Mouse (Mus musculus) olfactory bulb, adult 2 months (tissue): ENCODE results near the gene Hook2. TPM values are rescaled to one million over a fixed set of nuclear protein-coding genes. Genes with fewer than 3 reads are reported as not detected.
A peak's percentile ranks its signal among the peaks of the same experiment; 100 is the strongest.

Source experiments
- H3K27ac ChIP-seq: fragments of 200-500 bp; 2 replicates; pipeline ENCODE4 v1.5.1; 2012; ENCODE audit warnings: low read depth, low read length; ENCODE audit not compliant: insufficient read depth
- H3K4me1 ChIP-seq: fragments of 200-500 bp; 2 replicates; pipeline ENCODE4 v1.6.1; 2012; ENCODE audit warnings: low read length; ENCODE audit not compliant: control insufficient read depth, insufficient read depth
- H3K4me3 ChIP-seq: fragments of 200-500 bp; 2 replicates; pipeline ENCODE4 v1.5.1; 2012; ENCODE audit warnings: mild to moderate bottlenecking, low read depth, low read length, moderate library complexity; ENCODE audit not compliant: insufficient read depth
- CTCF ChIP-seq: fragments of 200-500 bp; IDR thresholded peaks from 2 replicates; pipeline ENCODE4 v1.5.1; 2012; ENCODE audit warnings: low read depth, mild to moderate bottlenecking, low read length, moderate library complexity; ENCODE audit not compliant: insufficient read depth
- POLR2A ChIP-seq: fragments of 200-500 bp; IDR thresholded peaks from 2 replicates; pipeline ENCODE4 v1.6.1; 2012; ENCODE audit warnings: mild to moderate bottlenecking, low read depth, low read length, moderate library complexity; ENCODE audit not compliant: insufficient read depth
- WGBS: fragments of 180-500 bp; shearing (Covaris S2); methylation state at CpG from one replicate; pipeline ENCODE4 v1.1.7; 2018; 5-methylcytosine and 5-hydroxymethylcytosine counted together
- polyA plus RNA-seq: library from polyadenylated mRNA; stranded (reverse); fragments of >200 nt; gene quantifications from 2 replicates; pipeline ENCODE4 v1.2.4, GENCODE M21; 2012; ENCODE audit warnings: low replicate concordance; ENCODE audit not compliant: missing spikeins, insufficient read depth, insufficient read length

Hook2 gene
- polyA plus RNA-seq, 1 experiment, result not detected

DNA sequence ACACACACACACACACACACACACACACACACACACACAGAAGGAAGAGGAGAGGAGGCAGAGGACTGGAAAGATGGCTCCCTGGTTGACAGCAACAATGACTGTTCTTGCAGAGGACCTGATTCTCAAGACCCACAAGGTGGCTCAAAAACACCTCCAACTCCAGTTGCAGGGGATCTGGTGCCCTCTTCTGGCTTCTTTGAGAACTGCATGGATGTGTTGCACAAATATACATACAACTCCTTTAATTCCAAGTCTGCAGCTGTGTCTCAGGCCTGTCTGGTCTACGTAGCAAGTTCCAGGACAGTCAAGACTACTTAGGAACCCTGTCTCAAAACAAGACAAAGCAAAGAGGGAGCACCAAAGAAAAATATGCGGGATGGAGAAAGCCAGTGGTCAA lies 33.6 kb upstream of the Hook2 start:
- Histone ChIP-seq H3K4me1 (peaks cover 4% of the 10 kb centered on the region), H3K27ac (no peak overlapping the region), H3K4me3 (no peak overlapping the region)
- no peak for TF ChIP-seq POLR2A
- peak; percentile 38; the same call in 1 of the 2 replicates for TF ChIP-seq CTCF
- 37% methylated on average over 2 of the region's 2 CpGs for WGBS

DNA sequence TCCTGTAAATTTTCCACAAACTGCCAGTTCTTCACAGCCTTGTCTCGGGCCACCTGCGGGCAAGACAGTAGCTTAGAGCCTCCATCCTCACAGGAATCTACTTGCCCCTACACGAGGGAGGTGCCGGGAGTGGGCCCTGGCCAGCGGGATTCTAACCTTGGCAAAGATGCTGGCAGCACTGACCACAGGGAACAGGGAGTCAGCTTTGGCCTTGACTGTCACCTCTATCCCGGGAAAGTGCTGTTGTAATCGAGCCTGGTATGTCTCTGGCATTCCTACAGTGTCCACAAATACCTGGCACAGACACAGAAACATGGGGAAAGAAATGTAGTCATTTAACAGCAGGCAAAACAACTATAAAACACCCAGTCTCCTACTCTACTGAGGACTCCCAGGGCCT lies 30.6 kb upstream of the Hook2 start:
- no peaks in the 10 kb centered on the region for H3K4me1 ChIP-seq
- no peak overlapping the region for H3K4me3 ChIP-seq
- no peak for TF ChIP-seq CTCF
- TF ChIP-seq POLR2A, result no peak
- H3K27ac ChIP-seq, result no peak overlapping the region
- whole genome bisulfite sequencing, result 89% methylated on average over 7 of the region's 7 CpGs

DNA sequence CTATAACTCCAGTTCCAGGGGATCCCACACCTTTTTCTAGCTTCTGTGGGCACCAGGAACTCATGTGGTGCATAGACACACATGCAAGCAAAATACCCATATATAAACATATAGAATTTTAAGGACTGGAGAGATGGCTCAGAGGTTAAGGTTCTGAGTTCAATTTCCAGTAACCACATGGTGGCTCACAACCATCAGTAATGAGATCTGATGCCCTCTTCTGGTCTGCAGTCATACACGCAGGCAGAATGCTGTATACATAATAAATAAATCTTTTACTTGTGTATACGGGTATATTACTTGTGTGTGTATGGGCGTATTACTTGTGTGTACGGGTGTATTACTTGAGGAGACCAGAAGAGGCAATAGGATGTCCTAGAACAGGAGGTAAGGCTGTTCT lies 26.5 kb upstream of the Hook2 start:
- 86% methylated on average over 4 of the region's 4 CpGs for WGBS
- Histone ChIP-seq H3K4me1 (peaks cover 5% of the 10 kb centered on the region), H3K4me3 (no peak overlapping the region), H3K27ac (no peak overlapping the region)
- TF ChIP-seq CTCF, result no peak
- TF ChIP-seq POLR2A, result no peak

DNA sequence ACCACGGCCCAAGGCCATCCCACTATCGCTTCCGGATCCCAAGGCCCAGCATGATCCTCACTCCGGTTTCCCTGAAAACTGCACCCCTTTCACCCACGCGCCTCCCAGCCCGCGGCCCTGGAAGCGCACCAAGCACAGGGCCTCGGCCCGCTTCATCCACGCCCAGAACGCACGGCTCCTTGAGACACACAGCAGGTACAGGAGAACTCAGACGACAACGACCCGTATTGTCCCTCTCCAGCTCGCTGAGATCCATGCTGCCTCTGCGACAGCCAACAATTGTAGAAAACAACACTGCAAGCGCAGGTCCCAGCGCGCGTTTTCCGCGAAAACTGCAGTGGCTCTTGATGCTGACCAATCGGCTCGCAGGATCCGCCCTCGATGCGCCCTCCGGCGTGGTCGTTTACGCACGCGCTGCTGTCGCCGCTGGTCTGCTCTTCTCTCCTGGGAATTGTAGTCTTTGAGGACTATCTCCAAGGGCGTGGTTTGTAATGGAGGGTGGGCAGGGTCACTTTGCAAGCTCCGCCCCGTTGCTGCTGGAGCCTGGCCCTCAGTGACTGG lies 24.6 kb upstream of the Hook2 start:
- H3K4me3 ChIP-seq, result peak overlapping the region; percentile 72
- no peak overlapping the region for H3K27ac ChIP-seq
- WGBS, result under 1% methylated on average over 41 of the region's 41 CpGs
- peaks cover 8% of the 10 kb centered on the region for H3K4me1 ChIP-seq
- 0 out of 2 replicates have a peak, but pooled peaks have one; percentile 35 for TF ChIP-seq POLR2A
- no peak for TF ChIP-seq CTCF

DNA sequence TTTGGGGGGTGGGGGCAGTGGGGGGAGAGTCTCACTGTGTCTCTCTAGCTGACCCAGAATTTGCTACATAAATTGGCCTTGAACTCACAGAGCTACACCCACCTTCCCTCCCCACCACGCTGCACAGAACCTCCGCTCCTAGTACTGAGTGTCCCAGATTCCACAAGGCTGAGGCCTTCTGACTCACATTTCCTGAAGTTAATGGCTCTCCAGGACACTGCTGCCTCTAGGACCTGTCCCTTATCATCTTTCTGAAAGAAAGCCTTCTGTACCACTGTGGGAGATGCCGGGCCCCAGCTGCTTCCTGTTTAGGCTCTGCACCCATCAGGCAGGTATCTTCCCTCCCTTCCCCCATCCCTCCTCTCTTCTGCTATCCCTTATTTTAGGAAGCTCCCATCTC lies 23.8 kb upstream of the Hook2 start:
- WGBS, result 71% methylated on average over 3 of the region's 3 CpGs
- no peak overlapping the region for H3K4me3 ChIP-seq
- H3K27ac ChIP-seq, result no peak overlapping the region

DNA sequence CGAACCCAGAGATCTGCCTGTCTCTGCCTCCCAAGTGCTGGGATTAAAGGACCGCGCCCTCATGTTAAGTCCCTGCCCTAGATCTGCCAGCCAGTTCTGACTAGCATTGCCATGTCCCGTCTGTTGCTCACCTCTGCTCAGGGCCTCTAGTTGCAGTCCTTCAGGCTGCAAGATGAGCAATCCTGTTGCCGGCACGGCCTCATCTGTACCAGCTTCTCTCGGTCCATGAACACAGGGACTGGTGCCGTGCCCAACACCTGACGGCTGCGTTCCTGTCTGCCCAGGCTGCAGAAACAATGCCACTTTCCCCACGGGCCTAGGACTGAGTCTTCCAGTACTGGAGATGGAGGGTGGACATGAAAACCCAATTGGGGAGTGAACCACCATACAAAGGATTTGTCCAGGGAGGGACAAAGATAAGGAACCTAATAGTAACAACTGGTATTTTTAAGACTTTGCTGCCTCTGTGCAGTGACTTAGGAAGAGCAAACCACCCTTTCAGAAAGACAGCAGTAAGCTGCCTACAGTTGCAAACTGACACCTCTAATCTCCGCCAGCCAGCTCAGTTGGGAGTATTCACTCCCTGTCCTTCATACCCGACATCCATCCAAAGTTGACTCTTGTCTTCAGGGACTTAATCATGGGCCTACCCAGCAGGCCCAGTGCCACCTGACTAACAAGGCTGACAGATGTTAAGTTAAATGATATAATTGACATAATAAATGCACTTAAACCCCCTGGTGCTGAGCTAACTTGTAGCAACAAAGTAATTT lies 22.7 kb upstream of the Hook2 start:
- TF ChIP-seq CTCF (no peak), POLR2A (no peak)
- Histone ChIP-seq H3K4me1 (peaks cover 14% of the 10 kb centered on the region), H3K27ac (no peak overlapping the region), H3K4me3 (no peak overlapping the region)
- 88% methylated on average over 13 of the region's 13 CpGs for WGBS

More for the DNA sequence above, 23.8 kb upstream of the Hook2 start:
- peaks cover 14% of the 10 kb centered on the region for H3K4me1 ChIP-seq
- TF ChIP-seq POLR2A (no peak), CTCF (no peak)

DNA sequence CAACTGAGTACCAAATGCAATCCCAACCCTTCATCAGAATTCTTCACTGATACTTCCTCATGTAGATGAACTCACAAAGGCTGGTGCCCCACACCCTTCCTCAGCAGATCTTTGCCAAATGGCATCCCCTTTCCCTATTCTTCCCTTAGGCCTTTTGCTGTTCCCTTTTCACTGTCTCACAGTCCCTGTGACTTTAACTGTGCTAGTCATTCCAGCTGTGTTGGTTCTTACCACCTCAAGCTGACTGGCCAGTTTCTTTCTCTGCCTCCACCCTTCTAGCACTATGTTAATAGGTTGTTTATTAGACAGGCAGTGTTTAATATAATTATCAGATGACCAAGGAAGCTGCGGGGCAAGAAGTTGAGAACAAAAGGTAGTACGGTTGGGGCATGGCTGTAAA lies 21.8 kb upstream of the Hook2 start:
- WGBS, result 6% methylated on average over 2 of the region's 2 CpGs
- Histone ChIP-seq H3K4me3 (peak overlapping the region; percentile 63; the same call in 1 of the 2 replicates), H3K27ac (no peak overlapping the region), H3K4me1 (peaks cover 14% of the 10 kb centered on the region)
- no peak for TF ChIP-seq POLR2A
- TF ChIP-seq CTCF, result no peak

DNA sequence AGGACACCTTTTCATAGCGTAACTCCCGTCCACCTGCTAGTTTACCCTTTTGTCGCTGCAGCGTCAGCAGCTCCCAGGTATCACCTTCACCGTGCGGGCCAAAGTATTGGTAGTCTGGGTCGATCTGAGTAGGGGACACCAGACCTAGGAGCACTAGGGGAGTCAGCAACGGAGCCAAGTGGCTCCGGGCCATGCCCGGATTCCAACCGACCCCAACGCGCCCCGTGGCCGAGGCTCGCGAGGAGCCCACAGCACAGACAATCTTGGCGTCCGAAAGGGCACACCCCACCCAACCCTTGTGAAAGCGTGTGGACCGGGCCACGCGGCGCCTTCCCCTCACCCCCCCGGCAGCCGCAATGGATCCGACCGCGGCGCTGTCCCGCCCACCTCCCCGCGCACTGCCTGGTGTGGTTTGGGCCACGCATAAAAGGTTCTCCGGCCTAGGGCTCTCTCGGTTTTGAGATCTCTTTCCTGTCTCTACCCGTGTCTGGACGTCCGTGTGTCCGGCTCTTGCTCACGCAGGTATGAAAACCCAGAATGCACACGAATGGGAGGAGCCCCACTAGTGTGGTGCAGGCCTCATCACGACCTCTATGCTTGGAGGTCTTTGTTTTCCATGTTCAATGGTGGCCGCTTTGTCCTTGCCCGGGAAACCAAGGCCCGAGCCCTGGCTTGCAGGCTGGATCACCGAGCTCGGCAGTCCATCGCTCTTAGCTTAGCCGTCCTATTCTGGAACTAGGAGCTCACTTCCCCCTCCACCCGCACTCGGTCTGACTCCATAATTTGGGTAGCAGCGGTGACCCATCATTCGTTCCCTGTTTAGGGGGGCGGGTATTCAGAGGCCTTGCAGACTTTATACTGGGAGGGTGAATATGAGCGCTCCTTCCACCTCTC lies 20.9 kb upstream of the Hook2 start, which contains the start of the genes Gm49661, Prdx2 and Rnaseh2a:
TSS of gene Gm49661 (minus strand) at position 193 of the 894 bp plus-strand sequence.
TSS of gene Prdx2 (plus strand) at position 347 of the 894 bp plus-strand sequence.
TSS of gene Rnaseh2a (minus strand) at position 527 of the 894 bp plus-strand sequence.
- peaks cover 14% of the 10 kb centered on the region for H3K4me1 ChIP-seq
- peak within 1 kb of the TSS; percentile 63 for H3K4me3 ChIP-seq
- peak within 1 kb of the TSS; percentile 80 for H3K27ac ChIP-seq
- TF ChIP-seq CTCF, result no peak
- peak; percentile 87 for TF ChIP-seq POLR2A
- WGBS, result under 1% methylated on average over 56 of the region's 56 CpGs
